Mouse (Mus musculus) left cerebral cortex, adult 11 months (tissue): ENCODE data around the gene Fyn.

ENCODE experiments used
- DNase-seq: peaks from one replicate; pipeline ENCODE4 v3.0.0; 2022; ENCODE audit warnings: low spot score

Gene Fyn

GRCm38 (mm10) chr10:39443122-39443521 is 74.5 kb downstream of the Fyn start:
- no peak for DNase-seq

- DNase-seq: no peak
Observed at GRCm38 (mm10) chr10:39443947-39444346, 75.3 kb downstream of the Fyn start.

DNA sequence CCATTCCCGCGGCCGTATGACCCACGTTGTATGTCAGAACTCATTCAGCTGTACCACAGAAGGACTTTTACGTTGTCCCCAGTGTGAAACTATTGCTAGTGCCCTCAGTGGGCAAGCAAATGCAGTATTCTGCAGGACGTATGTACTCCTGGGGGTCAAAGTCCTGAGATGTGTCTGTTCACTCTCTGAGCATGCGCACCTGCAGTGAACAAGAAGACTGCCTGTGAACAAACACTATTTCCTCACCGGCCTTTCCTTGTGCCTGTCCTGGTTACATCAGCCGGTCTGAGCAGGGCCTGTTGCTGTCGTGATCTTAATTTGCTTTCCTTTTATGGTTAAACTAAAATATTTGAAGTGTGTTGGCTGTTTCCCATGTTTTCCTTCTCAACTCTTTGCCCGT is 77.2 kb downstream of the Fyn start:
- DNase-seq: no peak

GRCm38 (mm10) chr10:39446706-39447105 is 78.1 kb downstream of the Fyn start:
- DNase-seq: no peak

DNA sequence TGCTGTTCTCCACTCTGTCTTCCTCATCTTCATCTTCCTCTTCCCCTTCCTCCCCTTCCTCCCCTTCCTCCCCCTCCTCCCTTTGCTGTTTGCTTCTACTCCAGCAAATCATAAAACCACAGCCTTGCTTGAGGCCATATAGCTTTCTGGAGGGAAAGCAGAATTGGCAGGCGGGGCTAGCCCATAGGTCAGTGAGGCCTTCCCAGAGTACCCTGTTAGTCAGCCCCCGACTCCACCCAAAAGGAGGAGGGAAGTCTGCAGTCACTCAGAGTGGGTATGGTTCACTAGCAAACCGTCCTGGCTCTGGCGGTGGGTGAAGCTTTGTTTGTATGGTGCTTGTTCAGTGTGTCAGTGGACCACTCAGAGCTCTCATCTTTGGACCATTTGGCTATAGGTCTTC is 80.5 kb downstream of the Fyn start:
- DNase-seq: no peak

GRCm38 (mm10) chr10:39450356-39450755 is 81.7 kb downstream of the Fyn start:
- no peak for DNase-seq

DNA sequence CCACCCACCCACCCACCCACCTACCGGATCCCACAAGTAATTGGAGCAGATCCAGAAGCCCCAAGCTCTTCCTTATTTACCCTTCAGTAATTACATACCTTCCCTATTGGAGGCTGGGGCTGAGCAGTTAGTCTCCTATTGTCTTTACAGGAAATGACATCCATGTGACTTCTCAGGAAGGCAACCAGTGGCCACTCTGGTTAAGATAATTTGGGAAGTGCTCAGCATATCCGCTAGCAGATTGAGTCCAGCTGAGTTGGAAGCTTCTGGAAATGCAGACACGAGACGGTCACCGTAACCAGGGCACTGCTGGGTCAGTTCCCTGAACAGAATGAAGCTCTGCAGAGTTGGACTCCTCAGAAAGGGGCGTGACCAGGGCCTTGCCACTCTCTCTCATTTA is 82.4 kb downstream of the Fyn start:
- no peak for DNase-seq

GRCm38 (mm10) chr10:39451918-39452624 is 83.4 kb downstream of the Fyn start:
- DNase-seq: no peak

- no peak for DNase-seq
Observed at GRCm38 (mm10) chr10:39455344-39455743, 86.7 kb downstream of the Fyn start.

- DNase-seq: no peak
Observed at GRCm38 (mm10) chr10:39455857-39456620, 87.4 kb downstream of the Fyn start.

DNA sequence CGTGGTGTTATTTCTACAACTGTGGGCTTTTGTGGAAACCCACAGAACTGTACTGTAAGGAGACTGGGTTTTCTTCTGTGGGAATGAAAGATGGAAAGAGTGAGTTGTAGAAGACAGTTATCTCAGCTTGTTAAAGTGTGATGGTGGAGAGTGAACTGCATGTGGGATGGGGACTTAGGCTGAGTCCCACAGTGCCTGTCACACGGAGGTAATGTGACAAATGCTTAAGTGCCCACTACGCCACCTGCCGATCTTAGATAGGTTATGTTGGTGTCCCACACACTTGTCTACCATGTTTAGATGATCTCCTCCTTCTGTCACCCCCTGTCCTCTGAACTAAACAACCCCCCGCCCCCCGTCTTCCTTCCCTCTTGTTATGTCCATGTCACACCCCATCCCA is 88.1 kb downstream of the Fyn start:
- DNase-seq: no peak

GRCm38 (mm10) chr10:39457281-39457680 is 88.6 kb downstream of the Fyn start:
- no peak for DNase-seq

DNA sequence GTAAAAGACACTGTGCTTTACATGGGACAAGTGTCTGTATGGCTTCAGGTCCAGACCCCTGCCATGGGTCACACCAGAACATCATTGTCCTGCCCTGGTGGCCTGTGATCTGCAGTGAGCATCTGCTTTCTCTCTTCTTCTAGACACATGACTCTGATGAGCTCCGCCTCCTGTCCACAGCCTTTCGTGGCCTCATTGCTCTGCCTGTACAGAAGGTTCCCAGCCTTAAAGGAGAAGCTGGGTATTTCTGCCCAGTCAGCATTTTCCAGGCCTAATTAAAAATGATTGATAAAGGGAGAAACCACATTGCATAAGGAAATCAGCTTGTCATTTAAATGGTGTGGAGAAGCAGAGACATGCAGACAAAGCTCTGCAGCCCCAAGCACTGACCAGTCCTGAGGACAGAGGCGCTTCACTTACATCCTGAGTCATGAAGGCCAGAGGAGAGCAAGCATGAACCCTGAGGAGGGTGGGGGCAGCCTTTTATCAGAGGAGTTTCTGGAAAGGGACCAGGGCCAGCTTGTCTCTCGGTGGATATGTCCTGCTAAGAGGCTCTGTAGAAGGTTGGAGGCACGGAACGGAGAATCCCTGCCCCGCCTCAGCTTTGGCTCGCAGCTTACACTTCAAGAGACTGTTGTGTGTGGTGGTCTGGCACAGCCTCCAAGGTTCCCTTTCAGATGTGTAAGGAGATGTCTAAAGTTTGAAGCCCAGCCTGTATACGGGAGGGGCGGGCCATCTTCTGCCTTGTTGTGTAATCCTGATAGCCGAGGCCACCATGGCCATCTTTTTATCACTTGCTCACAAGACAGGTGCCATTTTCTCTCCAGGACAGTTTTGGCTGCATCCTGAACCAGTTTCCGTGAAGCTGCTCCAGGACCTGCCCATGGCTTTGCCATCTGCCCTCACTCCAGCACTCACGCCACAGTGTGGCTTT is 90.4 kb downstream of the Fyn start:
- no peak for DNase-seq

DNA sequence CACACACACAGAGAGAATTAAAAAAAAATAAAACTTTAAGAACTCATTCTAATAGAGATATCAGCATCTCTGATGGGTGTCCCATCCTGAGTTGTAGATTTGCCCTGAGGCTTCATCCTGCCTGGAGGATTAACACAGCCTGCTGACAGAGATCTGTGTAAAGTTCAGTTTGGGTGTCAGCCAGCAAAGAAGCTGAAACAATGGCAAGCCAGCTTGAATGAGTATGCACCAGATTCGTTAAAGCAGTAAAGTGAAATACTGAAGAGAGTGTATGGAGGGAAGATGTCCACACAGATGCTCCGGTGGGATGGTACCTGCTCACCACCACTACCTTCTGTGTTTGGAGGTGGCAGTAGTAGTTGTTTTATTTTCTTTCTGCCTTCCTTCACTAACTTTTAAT is 92.0 kb downstream of the Fyn start:
- DNase-seq: no peak

DNA sequence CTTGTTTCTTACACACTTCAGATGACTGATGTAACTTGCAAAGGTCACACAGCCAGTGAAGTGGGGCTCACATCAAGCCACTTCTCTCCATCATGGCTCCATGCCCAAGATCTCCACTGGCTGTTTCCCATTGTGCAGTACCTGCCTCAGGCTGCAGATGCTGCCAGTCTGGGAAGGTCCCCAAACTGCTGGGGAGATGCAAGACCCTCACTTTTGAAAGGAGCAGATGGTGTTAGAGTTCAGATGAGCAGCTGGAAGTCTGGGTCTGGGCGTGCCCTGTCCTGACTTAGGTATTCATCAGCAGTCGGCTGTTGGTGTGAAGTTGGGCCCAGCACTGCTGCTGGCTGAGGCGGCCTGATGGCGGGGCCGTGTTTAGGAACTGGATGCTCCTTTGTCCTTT is 93.3 kb downstream of the Fyn start:
- DNase-seq: no peak

- DNase-seq: no peak
Observed at GRCm38 (mm10) chr10:39462711-39463110, 94.1 kb downstream of the Fyn start.

- DNase-seq: no peak
Observed at GRCm38 (mm10) chr10:39464383-39464782, 95.7 kb downstream of the Fyn start.

DNA sequence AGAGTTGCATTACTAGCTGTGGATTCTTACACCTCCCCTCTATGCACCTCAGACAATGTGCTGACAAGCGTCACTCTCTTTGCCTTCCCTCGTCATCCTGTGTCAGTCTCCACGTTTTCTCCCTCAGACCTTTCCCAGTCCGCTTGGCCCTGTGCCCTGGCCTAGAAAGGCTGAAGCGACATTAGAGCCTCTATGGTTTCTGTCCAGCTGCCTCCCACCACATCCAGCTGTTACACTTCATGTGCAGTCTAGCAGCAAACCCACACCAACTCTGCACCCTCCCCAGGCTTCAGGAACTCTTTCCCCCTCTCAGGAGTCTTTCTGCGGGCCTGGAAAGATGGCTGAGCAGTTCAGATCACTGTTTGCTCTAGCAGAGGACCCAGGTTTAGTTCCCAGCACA is 98.7 kb downstream of the Fyn start:
- no peak for DNase-seq

DNA sequence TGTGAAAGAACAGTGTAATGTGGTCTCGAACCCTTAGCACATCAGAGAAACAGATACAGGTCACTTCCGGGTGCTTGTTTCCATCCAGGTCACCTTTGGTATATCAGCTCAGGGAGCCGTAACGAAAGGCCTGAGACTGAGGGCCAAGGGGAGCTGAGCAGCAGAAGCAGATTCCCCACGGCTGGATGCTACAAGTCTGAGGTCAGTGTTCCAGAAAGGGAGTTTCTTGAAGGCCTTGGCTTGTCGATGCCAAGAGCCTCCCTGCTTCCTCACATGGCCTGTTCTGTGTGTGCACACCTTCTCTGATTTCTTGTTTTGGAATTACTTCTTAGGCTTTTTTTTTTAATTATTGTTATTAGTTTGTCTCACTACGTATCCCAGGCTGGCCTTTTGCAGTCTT is 99.2 kb downstream of the Fyn start:
- DNase-seq: no peak

GRCm38 (mm10) chr10:39468576-39468975 is 99.9 kb downstream of the Fyn start:
- no peak for DNase-seq

GRCm38 (mm10) chr10:39469341-39469740 is 100.7 kb downstream of the Fyn start:
- DNase-seq: no peak

DNA sequence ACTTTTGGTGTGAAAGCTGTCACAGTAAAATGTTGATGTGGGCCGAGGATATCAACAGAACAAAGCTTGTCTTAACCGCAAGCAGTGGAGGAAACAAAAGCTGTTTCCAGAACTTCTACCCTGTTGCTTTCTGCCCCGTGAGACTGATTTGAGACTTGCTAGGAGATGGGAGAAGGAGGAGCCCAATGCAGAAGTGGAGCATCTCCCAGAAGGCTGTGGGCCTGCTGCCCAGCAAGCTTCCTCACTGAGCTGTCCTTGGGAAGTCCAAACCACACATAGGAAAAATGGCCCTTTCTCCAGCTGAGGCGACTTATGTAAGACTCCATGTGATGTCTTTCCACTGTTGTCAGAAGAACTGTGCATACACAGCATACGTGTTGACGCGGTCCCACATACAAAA is 101.7 kb downstream of the Fyn start:
- no peak for DNase-seq
